Mouse (Mus musculus): Measurements from ENCODE around the gene Hps5. TPM values are rescaled to one million over a fixed set of nuclear protein-coding genes. Genes with fewer than 3 reads are reported as not detected.

Hps5 gene
- polyA plus RNA-seq, 1 experiment from 2014 or later = 24.5 TPM

GRCm38 (mm10) chr7:46839861-46840260, 44.0 kb upstream of the Hps5 start:
- Histone ChIP-seq H3K4me2 (no peak overlapping the region), H3K36me3 (ENCODE audit: insufficient read depth) (no peaks in the 10 kb centered on the region), H3K27me3 (ENCODE audit: insufficient read depth, low read length) (no peaks in the 10 kb centered on the region), H3K9ac (no peak overlapping the region), H3K27ac (ENCODE audit: low read depth) (peak overlapping the region; percentile 10; the same call in 1 of the 2 replicates), H3K4me3 (ENCODE audit: low read depth, low read length) (no peak overlapping the region), H3K9me3 (ENCODE audit: low read depth, low read length) (no peaks in the 10 kb centered on the region), H3K4me1 (ENCODE audit: insufficient read depth) (peaks cover 30% of the 10 kb centered on the region)
- TF ChIP-seq CTCF (IDR thresholded peaks at IDR 0.05; ENCODE audit: low read depth) = no peak
- 63% methylated on average over 5 of the region's 5 CpGs for WGBS
- DNase-seq (no peak), ATAC-seq (ENCODE audit: insufficient read depth) (no peak)

- no peak overlapping the region for H3K4me3 ChIP-seq (ENCODE audit: low read depth, low read length)
- ATAC-seq (ENCODE audit: insufficient read depth) (0 out of 2 replicates have a peak, but pooled peaks have one; percentile 0), DNase-seq (no peak)
- no peak for TF ChIP-seq CTCF (IDR thresholded peaks at IDR 0.05; ENCODE audit: low read depth)
- no peak overlapping the region for H3K9ac ChIP-seq
- no peaks in the 10 kb centered on the region for H3K9me3 ChIP-seq (ENCODE audit: low read depth, low read length)
- H3K27me3 ChIP-seq (ENCODE audit: insufficient read depth, low read length) = no peaks in the 10 kb centered on the region
- peak overlapping the region; percentile 88; the same call in 1 of the 2 replicates for H3K27ac ChIP-seq (ENCODE audit: low read depth)
- WGBS = 37% methylated on average over 7 of the region's 7 CpGs
- no peaks in the 10 kb centered on the region for H3K36me3 ChIP-seq (ENCODE audit: insufficient read depth)
- peaks cover 30% of the 10 kb centered on the region for H3K4me1 ChIP-seq (ENCODE audit: insufficient read depth)
- H3K4me2 ChIP-seq = peak overlapping the region; percentile 31; the same call in 1 of the 2 replicates
Observed at GRCm38 (mm10) chr7:46839446-46839845, 43.6 kb upstream of the Hps5 start.

- Histone ChIP-seq H3K27ac (ENCODE audit: low read depth) (peak overlapping the region; percentile 88), H3K27me3 (ENCODE audit: insufficient read depth, low read length) (no peaks in the 10 kb centered on the region), H3K36me3 (ENCODE audit: insufficient read depth) (no peaks in the 10 kb centered on the region), H3K9ac (no peak overlapping the region), H3K4me1 (ENCODE audit: insufficient read depth) (peaks cover 30% of the 10 kb centered on the region), H3K4me2 (peak overlapping the region; percentile 31), H3K9me3 (ENCODE audit: low read depth, low read length) (no peaks in the 10 kb centered on the region), H3K4me3 (ENCODE audit: low read depth, low read length) (no peak overlapping the region)
- WGBS = 4% methylated on average over 8 of the region's 8 CpGs
- DNase-seq (peak; percentile 88), ATAC-seq (ENCODE audit: insufficient read depth) (peak; percentile 76)
- no peak for TF ChIP-seq CTCF (IDR thresholded peaks at IDR 0.05; ENCODE audit: low read depth)
Observed at GRCm38 (mm10) chr7:46838891-46839302, 43.0 kb upstream of the Hps5 start.

GRCm38 (mm10) chr7:46838104-46838671, 42.3 kb upstream of the Hps5 start:
- TF ChIP-seq CTCF (IDR thresholded peaks at IDR 0.05; ENCODE audit: low read depth) = no peak
- Histone ChIP-seq H3K36me3 (ENCODE audit: insufficient read depth) (no peaks in the 10 kb centered on the region), H3K27me3 (ENCODE audit: insufficient read depth, low read length) (no peaks in the 10 kb centered on the region), H3K4me3 (ENCODE audit: low read depth, low read length) (no peak overlapping the region), H3K9ac (peak overlapping the region; percentile 35; the same call in 1 of the 2 replicates), H3K4me2 (peak overlapping the region; percentile 31), H3K4me1 (ENCODE audit: insufficient read depth) (peaks cover 30% of the 10 kb centered on the region), H3K9me3 (ENCODE audit: low read depth, low read length) (no peaks in the 10 kb centered on the region), H3K27ac (ENCODE audit: low read depth) (peak overlapping the region; percentile 88)
- 4% methylated on average over 9 of the region's 9 CpGs for WGBS
- peak; percentile 66 for ATAC-seq (ENCODE audit: insufficient read depth)
- peak; percentile 78 for DNase-seq

GRCm38 (mm10) chr7:46837073-46837472, 41.2 kb upstream of the Hps5 start:
- no peak for TF ChIP-seq CTCF (IDR thresholded peaks at IDR 0.05; ENCODE audit: low read depth)
- H3K4me1 ChIP-seq (ENCODE audit: insufficient read depth) = peaks cover 30% of the 10 kb centered on the region
- H3K36me3 ChIP-seq (ENCODE audit: insufficient read depth) = no peaks in the 10 kb centered on the region
- no peak overlapping the region for H3K9ac ChIP-seq
- H3K9me3 ChIP-seq (ENCODE audit: low read depth, low read length) = no peaks in the 10 kb centered on the region
- no peak overlapping the region for H3K27ac ChIP-seq (ENCODE audit: low read depth)
- DNase-seq (no peak), ATAC-seq (ENCODE audit: insufficient read depth) (no peak)
- H3K27me3 ChIP-seq (ENCODE audit: insufficient read depth, low read length) = no peaks in the 10 kb centered on the region
- no peak overlapping the region for H3K4me3 ChIP-seq (ENCODE audit: low read depth, low read length)
- H3K4me2 ChIP-seq = no peak overlapping the region
- WGBS = 66% methylated on average over 5 of the region's 5 CpGs

- WGBS = 73% methylated on average over 5 of the region's 5 CpGs
Observed at GRCm38 (mm10) chr7:46836357-46836756, 40.5 kb upstream of the Hps5 start.

GRCm38 (mm10) chr7:46834994-46835610, 39.2 kb upstream of the Hps5 start:
- ATAC-seq (ENCODE audit: insufficient read depth) (no peak), DNase-seq (no peak)
- H3K4me1 ChIP-seq (ENCODE audit: insufficient read depth) = peaks cover 34% of the 10 kb centered on the region
- no peak overlapping the region for H3K9ac ChIP-seq
- H3K36me3 ChIP-seq (ENCODE audit: insufficient read depth) = no peaks in the 10 kb centered on the region
- no peaks in the 10 kb centered on the region for H3K27me3 ChIP-seq (ENCODE audit: insufficient read depth, low read length)
- 57% methylated on average over 12 of the region's 14 CpGs for WGBS
- H3K4me3 ChIP-seq (ENCODE audit: low read depth, low read length) = no peak overlapping the region
- H3K9me3 ChIP-seq (ENCODE audit: low read depth, low read length) = no peaks in the 10 kb centered on the region
- no peak overlapping the region for H3K4me2 ChIP-seq
- H3K27ac ChIP-seq (ENCODE audit: low read depth) = no peak overlapping the region
- no peak for TF ChIP-seq CTCF (IDR thresholded peaks at IDR 0.05; ENCODE audit: low read depth)

More at GRCm38 (mm10) chr7:46836357-46836756, 40.5 kb upstream of the Hps5 start:
- no peak overlapping the region for H3K9ac ChIP-seq
- DNase-seq = no peak
- H3K9me3 ChIP-seq (ENCODE audit: low read depth, low read length) = no peaks in the 10 kb centered on the region
- no peak overlapping the region for H3K27ac ChIP-seq (ENCODE audit: low read depth)
- no peak overlapping the region for H3K4me2 ChIP-seq
- TF ChIP-seq CTCF (IDR thresholded peaks at IDR 0.05; ENCODE audit: low read depth) = no peak
- H3K36me3 ChIP-seq (ENCODE audit: insufficient read depth) = no peaks in the 10 kb centered on the region
- H3K4me3 ChIP-seq (ENCODE audit: low read depth, low read length) = no peak overlapping the region
- no peaks in the 10 kb centered on the region for H3K27me3 ChIP-seq (ENCODE audit: insufficient read depth, low read length)
- ATAC-seq (ENCODE audit: insufficient read depth) = no peak
- peaks cover 30% of the 10 kb centered on the region for H3K4me1 ChIP-seq (ENCODE audit: insufficient read depth)

All from lung, embryonic 14.5 days (tissue).